Mouse (Mus musculus): ENCODE results near the gene Npm1.

Gene Npm1

DNA sequence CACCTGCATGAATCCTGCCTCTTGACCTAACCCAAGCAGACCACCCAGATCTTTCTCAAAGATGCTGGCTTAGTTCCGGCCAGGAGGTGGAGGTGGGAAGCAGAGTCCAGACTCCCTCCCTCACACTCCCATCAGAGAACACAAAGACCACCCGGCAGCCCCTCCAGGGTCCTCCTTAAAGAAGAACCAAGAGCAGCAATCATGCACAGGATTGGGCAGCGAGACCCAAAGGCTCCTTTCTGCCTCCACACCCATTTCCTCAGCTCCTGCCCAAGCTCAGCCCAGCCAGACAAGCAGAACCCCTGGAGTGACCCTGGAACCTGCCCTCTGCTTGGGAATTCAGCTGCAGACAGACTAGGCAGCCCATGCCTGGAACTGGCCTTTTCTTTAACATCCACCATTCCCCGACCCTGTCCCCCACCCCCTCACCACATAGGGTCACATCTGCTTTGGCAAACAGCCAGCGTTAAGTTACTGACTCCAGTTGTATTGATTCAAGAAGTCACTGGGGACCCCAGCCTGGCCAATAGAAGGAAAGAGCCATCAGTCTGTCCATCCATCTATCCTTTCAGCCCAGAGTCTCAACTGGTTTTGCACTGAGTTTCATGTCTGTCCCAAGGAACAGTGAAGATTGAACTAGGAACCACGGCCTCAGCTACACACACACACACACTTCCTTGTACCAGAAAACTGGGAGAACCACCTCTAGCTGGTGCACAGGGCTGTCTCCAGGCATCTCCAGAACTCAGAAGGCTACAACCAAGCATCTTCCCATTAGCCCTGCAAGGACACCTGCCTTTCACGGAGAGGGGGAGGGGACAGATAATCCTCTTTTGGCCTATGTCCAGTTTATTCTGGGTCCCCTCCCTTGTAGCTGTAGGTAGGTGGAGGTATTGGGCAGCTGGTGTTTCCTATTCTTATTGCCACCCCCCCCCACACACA lies 17.5 kb downstream of the Npm1 start:
- DNase-seq: no peak

DNA sequence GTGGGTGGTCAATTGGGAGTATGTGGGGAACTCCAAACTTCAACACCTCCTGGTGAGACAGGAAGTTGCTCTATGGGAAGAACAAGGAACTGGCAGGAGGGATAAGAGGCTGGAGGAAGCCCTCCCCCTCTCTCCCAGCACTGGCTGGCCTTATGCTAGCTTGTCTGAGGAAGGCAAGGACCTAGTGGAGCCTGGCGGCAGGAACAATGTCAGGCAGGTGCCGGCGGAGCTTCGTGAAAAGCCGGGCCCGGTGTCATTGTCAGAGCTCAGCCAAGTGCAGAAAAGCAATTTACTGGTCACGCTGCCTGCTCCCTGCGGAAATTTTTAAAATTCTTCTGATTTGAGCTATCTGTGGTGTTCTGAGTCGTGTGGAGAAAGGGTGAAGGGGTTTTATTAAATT lies 19.1 kb downstream of the Npm1 start:
- DNase-seq: no peak

DNA sequence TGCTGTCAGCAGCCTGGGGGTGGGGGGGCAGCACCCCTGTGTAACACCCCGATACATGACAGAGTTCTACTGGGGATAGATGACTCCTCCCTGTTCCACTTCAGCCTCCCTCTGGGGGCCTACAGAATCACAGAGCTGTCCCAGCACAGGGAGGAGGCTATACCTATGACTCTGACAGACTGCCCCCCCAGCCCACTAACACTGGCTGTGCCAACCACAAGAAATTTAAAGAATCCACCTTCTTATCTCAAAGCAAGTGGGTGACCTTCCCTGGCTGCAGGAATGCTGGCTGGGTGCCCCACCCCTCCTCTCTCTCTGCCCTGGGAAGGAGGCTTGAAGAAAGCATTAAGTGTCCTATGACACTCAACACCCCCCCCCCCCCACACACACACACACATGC lies 20.2 kb downstream of the Npm1 start:
- no peak for DNase-seq

DNA sequence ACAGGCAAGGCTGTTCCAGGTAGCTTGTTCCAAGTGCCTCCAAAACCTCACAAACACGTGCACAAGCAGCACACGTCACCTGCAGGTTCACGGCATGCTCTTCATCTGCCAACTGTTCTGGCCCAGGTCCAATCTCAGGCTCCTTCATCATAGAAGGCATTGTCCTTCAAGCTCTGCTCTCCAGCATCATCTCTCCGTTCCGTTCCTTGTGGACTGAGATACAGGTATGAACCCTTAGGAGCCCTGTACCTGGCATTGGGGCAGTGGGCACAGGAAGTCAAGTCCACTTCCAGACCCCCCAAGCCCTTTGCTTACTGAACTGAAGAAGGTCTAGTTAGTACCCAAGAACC lies 22.9 kb downstream of the Npm1 start:
- DNase-seq: no peak

DNA sequence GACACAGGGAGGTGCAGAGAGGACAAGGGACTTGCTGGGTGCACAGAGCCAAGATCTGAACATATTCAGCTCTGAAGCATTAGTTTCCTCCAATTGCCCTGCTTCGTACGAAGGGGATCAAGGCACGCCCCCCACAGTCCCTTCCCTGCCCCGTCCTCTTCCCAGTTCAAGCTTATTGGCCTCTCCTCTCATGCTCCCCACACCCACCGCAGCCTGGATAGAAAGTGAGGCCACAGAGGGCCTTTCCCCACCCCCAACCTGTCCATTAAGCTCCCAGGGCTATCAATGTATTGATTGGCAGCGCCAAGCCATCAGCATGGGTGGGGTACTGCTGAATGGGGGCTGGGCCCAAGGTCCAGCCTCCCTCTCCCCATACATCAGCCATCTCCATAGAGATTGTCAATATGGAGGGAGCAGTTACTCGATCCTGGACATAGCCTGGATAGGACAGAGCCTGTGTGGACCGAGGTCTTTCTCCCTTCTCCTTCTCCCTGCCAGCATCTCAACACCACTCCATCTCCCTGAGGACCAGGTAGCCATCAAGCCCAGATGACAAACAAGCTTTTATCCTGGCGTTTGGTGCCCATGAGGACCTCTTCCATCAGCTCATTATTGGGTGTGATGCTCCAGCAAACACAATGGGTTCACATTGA lies 23.4 kb downstream of the Npm1 start:
- DNase-seq: no peak

DNA sequence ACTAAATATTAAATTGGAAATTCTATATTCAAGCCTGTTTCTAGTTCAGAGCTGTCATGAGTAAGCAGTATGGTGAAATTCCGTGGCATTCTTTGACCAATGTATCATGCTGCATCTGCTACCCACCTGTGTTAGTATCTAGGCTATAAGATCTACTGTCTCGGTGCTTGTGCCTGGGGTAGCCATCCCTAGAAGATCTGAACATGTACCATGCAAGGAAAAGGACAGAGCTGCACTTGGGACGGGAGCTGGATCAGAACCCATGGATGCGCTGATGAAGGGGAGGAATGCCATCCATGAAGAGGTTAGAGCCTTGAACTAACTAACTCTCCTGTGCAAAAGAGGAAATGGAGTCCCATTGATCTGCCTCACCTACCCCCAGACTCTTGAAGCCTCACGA lies 24.3 kb downstream of the Npm1 start:
- DNase-seq: no peak

DNA sequence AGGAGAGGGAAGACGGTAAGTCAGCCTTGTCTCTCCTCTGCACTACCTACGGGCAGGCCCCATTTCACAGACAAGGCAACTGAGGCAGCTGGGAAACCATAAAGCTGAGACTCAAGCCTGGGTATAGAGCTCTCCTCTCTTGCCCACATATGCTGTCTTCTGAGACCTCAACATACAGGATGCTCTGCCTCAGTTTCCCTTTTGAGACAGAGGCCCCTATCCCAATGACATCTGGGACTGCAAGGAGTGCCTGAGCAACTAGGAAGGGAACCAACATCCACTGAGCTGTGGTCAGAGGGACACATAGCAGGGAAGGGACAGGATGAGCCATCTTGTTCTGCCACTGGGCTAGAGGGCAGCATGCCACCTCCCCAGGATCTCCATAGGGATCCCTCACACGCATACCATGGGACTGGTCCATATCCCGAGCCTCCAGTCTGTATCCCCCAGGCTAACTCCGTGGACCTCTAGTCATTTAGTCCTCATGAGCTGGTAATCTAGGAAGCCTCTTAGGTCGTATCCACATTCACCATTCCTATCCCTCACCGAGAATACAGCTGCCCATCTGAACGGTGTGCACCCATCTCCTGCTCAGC lies 28.5 kb downstream of the Npm1 start:
- DNase-seq: no peak

DNA sequence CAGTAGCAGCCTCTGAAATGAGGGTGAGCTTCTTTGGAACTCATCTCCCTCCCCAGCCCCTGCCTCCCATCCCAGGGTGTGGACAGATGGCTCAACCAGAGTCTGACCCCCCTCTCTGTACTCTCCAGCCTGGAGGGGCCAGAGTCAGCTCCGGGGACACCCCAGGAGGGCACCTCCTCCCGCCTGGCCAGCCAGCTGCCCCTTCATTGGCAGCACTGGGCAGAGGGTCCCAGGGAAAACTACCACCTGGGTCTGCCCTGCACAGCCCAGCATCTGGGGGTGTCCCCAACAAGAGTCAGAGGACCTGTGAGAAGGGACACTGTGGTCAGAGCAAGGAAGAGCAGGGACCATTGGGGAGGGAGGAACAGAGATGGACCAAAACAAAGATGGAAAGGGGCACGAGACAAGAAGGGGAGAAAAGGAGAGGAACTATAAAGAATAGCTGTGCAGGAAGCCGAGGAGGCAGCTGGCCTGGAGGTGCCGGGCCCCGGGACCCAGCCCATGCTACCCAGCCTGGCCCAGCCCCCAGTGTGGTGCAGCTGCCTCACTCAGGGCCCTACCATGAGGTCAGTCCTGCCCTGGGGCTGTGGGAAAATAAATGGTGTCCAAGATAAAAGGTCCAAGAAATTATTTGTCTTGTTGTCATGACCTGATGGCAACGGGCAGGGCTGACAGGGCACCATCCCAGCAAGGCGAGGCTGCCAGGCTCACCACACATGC lies 30.2 kb downstream of the Npm1 start:
- no peak for DNase-seq

DNA sequence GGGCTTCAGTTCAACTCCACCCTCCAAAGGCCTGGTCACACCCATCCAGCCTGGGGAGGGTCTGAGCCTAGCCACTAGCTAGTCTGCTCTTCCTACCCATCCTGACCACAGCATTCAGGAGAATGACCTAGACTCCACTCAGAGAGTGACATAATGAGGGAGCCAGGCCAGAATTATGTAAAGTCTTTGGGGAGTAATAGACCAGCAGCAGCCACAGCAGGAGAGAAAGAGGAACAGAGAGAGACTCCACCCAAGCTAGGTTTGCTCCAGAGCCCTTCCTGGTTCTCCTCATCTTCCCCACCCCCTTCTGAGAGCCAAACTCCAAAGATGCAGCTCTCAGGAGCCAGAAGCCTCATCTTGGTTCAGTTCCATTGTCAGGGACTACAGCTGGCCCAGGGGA lies 35.9 kb downstream of the Npm1 start:
- DNase-seq: no peak

DNA sequence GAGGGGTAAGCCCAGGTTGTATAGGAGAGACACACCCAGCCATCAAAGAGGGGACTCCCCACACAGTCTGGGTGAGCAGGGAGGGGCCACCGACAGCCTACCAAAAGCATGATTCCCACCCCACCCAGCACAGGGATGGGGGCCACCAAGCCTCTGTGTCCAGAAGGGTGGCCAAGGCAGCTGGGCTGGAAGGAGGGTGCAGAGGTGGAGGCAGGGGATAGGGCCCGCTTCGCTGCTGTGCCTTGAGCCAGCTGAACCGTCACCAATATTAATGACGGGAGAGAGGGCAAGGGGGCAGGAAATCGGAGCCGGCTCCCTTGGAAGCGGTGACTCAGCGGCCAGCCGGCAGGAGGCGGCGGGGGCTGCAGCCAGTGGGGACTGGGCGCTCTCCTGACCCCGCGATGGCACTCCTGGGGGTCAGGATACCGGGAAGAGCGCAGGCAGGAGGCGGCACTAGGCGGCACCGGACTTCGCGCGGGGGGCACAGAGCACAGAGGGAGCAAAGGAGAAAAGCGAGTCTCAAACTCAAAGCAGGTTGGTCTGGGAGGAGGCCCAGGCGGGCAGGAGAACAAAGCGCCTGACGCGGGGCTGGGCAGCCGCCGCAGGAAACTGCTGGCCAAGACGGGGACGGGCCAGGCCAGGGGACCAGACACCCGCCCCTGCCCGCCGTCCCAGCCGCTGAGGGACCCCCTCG lies 40.3 kb downstream of the Npm1 start:
- no peak for DNase-seq

DNA sequence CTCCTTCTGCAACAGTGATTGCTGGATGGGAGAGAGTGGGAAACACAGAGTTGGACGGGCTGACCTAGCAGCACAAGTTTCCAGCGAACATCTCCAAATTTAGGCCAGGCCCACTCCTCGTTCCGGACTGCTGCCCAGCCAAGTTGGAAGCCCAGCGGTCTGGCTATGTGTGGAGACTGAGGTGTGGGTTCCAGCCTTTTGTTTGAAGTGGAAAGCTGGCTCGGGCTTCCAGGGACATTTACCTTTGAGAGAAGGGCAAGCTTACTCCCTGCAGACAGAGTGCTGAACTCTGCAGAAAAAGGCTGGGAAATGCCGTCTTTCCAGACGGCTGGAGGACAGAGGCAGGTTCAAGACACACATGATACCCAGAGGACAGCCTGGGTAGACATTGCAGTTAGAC lies 43.5 kb downstream of the Npm1 start:
- DNase-seq: no peak

DNA sequence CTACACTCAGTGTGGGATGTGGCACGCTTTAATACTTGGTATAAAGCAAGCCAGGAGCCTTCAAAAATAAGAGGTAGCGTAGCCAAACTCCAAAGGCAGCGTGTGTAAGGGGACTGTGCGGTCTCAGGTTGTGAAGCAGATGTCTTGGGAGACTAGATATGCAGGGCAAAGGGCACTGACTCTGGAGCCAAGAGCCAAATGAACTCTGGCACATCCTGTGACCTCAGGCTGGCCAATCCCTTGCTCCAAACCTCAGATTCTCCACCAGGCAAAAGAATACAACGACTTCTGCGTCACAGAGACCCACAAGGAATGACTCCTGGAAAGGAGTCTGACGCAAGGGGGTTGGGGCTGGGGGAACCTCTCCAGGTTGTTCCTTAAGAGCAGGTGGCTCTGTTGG lies 43.9 kb downstream of the Npm1 start:
- no peak for DNase-seq

DNA sequence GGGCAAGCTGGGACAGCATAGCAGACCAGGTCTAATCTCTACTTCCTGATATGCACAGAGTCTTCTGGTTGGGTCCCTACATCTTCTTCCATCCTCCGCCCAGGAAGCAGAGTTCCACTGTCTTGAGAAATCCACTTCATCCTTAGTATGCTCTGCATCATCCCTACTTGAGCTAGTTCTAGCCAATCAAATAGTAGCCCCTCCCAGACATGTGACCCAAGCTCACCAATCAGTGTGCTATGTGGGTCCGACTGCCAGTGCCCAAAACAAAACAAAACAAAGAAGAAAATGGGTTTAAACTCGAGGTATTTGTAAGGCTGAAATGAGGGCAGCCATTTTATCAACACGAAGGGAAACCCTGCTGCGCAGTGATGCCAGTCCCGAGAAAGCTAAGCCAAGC lies 44.5 kb downstream of the Npm1 start:
- DNase-seq: no peak

DNA sequence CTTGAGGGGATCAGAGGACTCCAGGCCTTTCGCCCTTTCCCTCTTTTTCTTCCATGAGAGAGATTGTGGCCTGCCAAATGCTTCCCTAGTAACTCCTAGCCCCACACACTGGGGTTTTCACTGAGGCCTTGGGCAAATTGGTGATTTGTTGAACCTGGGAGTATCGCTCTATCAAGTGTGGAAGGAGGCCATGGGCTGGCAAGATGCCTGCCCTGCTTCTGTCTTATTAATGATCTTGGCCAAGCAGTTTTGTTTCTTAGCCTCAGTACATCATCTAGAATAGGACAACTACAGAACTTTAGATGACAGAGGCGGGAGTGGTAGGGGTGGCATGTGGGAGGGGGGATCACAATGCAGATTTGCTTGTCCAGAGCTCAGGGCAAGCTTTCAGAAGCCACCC lies 47.2 kb downstream of the Npm1 start:
- DNase-seq: no peak

DNA sequence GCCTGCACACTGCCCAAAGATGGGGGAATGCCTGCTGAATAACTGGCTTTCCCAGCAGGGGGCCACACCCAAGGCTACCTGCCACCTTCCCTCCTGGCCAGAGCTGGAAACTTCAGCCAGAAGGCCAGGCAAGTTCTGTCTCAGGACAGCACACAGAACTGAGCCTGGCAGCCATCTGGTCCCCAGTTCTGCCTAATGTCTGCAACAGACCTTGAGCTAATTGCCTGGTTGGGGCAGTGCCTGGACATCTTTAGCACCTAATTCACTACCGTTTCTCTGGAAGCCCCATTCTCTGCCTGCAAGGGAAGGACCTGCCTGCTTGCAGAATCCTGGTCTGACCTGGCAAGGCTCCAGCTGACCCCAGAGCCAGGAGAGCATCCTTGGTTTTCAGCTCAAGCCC lies 50.6 kb downstream of the Npm1 start:
- DNase-seq: peak; percentile 67

DNA sequence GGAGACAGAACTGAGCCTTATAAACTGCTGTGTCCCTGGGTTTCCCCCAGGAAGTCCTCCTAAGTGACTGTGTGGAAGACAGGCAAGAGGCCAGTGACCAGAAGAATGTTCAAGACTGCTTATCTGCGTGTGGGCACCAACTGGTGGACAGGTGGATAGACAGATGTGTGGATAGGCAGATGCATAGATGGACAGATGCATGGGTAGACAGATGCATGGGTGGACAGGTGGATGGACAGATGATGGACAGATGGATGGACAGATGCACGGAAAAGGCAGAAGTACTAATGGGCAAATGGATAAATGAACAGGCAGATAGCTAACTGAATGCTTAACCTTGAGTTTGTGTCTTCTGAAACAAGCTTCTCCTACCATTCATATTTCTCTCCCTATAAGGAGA lies 52.9 kb downstream of the Npm1 start:
- no peak for DNase-seq

DNA sequence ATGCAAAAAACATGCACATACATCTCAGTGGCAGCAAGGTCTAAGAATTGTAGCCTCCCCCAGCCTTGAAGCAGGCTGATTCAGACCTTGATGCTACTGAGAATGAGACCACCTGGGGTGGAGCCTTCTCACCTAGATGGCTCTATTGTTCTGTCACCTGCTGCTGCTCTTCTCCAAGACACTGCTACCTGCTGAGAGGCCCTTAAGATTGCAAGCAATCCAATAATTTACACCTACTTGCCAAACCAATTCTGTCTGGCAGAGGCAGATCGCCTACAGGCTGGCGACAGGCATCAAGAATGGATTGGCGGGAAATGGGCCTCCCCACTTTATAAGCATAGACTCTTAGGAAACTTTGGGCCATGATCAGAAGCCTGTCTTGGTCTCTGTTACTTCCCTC lies 55.5 kb downstream of the Npm1 start:
- DNase-seq: no peak

DNA sequence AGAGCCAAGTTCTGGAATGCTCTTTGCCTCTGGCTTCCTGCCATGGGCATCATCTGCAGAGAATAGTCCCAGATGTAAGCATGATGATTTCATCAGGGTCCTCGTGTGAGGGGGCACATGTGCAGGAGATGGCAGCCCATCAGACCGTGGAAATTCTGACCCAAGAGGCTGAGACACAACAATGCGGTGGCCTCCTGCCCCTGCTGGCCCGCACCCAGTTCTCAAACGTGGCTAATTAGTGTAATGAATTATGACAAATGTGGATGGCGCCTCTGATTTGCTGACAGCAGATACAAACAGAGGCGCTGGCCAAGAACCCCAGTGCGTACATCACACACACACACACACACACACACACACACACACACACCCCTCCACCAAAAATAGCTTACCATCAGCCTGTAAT lies 58.1 kb downstream of the Npm1 start:
- DNase-seq: no peak

DNA sequence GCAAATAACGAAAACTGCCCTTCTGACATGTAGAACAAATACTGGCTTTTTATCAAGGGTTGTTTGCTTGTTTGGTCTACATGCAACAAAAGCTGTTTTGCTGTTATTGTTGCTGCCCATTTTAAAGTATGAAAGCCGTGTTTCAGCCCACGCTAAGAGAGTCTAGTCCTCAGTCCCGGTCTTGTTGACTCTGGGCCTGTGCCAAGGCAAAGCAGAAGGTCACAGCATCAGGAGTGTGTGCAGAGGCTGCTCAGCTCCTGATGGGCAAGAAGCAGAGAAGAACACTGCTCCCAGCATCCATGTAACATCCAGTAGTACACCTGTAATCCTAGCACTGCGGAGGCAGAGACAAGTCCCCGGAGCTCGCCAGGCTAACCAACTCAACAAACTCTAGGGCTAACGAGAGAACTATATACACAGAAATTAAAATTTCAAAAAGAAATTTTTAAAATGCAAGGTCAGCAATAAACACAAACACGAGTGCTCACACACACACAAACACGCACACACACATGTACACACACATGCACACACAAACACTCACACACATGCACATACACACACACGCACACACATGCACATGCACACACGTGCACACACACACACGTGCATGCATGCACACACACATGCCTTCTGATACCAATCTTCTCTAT lies 59.6 kb downstream of the Npm1 start:
- DNase-seq: no peak

All from cerebellum, adult 9-10 months (tissue).